ENCODE assay signal across 17 mouse cellular contexts in the genomic region with DNA sequence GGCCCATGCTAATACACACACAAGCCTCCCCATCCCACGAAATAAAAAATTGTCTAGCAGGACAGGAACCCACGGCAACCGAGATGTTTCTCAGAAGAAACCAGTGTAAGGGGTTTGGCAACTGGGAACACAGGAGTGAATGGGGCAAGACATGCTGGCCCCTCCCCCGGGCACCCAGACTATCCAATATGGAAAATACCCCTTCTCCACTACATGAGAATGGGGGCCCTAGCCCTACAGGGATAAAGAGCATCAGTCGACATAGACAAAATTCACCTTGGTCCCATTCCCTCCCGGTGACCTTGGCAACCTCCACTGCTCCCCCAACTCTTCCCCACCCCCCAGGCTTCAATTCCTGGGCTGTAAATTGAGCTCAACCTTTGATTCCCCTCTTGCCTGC. TPM values are rescaled to one million over a fixed set of nuclear protein-coding genes. Genes with fewer than 3 reads are reported as not detected.
DNase-seq lines count a peak whose midpoint lies in the region; ATAC-seq and TF ChIP-seq lines count a peak whose summit lies in the region.
"Had no signal": no experiment of that assay in that cellular context is flagged by ENCODE, and none has a peak within 500 bp of the region (broad histone marks: within the 10 kb centered on the region; RNA-seq: fewer than 3 reads in every experiment).

No protein-coding gene starts in this region.

- peak overlapping the region; percentile 85 for H3K27ac ChIP-seq in midbrain, embryonic 10.5 days (replicated peaks)
- H3K27ac ChIP-seq in midbrain, postnatal 0 days (ENCODE audit: low read depth, low read length) = no peak overlapping the region
- H3K27ac ChIP-seq in forebrain, embryonic 16.5 days (ENCODE audit: low read length) = peak overlapping the region; percentile 85
- H3K27ac ChIP-seq in limb, embryonic 10.5 days = peak overlapping the region; percentile 75; the same call in 1 of the 2 replicates
- peak overlapping the region; percentile 38 for H3K27ac ChIP-seq in neural tube, embryonic 13.5 days (replicated peaks)
- no peak overlapping the region for H3K27ac ChIP-seq in left cerebral cortex, adult 2 months

- ATAC-seq in midbrain, postnatal 0 days (ENCODE audit: low FRiP score) = no peak
- ATAC-seq in forebrain, embryonic 16.5 days = peak; percentile 34
- no peak for ATAC-seq in neural tube, embryonic 13.5 days (ENCODE audit: low read depth)
- ATAC-seq: liver, postnatal 0 days had no signal

- no peak overlapping the region for H3K9ac ChIP-seq in midbrain, postnatal 0 days (replicated peaks; ENCODE audit: low read length, poor library complexity, severe bottlenecking)
- H3K9ac ChIP-seq in forebrain, embryonic 16.5 days (replicated peaks; ENCODE audit: low read depth, low read length) = 0 out of 2 replicates have a peak overlapping the region, but pooled peaks have one; percentile 19
- H3K9ac ChIP-seq in neural tube, embryonic 13.5 days = no peak overlapping the region
- H3K9ac ChIP-seq: liver, postnatal 0 days had no signal

- no peaks in the 10 kb centered on the region; the same call in 1 of the 2 replicates for H3K9me3 ChIP-seq in midbrain, embryonic 10.5 days (replicated peaks)
- H3K9me3 ChIP-seq in midbrain, postnatal 0 days (ENCODE audit: low read length) = no peaks in the 10 kb centered on the region
- H3K9me3 ChIP-seq in forebrain, embryonic 16.5 days (ENCODE audit: control insufficient read depth, low read length) = 0 out of 2 replicates have a peak, but pooled peaks cover 3% of the 10 kb centered on the region
- H3K9me3 ChIP-seq in limb, embryonic 10.5 days (replicated peaks) = no peaks in the 10 kb centered on the region
- H3K9me3 ChIP-seq in neural tube, embryonic 13.5 days = no peaks in the 10 kb centered on the region

- H3K36me3 ChIP-seq in midbrain, embryonic 10.5 days = no peaks in the 10 kb centered on the region
- no peaks in the 10 kb centered on the region for H3K36me3 ChIP-seq in midbrain, postnatal 0 days (ENCODE audit: insufficient read depth, low read length)
- H3K36me3 ChIP-seq in forebrain, embryonic 16.5 days (ENCODE audit: control insufficient read depth, insufficient read depth) = no peaks in the 10 kb centered on the region
- H3K36me3 ChIP-seq in limb, embryonic 10.5 days = no peaks in the 10 kb centered on the region
- no peaks in the 10 kb centered on the region for H3K36me3 ChIP-seq in neural tube, embryonic 13.5 days

- no peak overlapping the region for H3K4me3 ChIP-seq in midbrain, embryonic 10.5 days
- H3K4me3 ChIP-seq in midbrain, postnatal 0 days (ENCODE audit: low read depth, low read length) = no peak overlapping the region
- H3K4me3 ChIP-seq in forebrain, embryonic 16.5 days (replicated peaks; ENCODE audit: low read length) = no peak overlapping the region
- H3K4me3 ChIP-seq in limb, embryonic 10.5 days = no peak overlapping the region
- H3K4me3 ChIP-seq in neural tube, embryonic 13.5 days = no peak overlapping the region
- no peak overlapping the region for H3K4me3 ChIP-seq in left cerebral cortex, adult 2 months

- intact Hi-C loops in left cerebral cortex, adult 2 months (cut with DNase I) = no loop called here

- peaks cover 54% of the 10 kb centered on the region for H3K4me1 ChIP-seq in midbrain, embryonic 10.5 days
- no peaks in the 10 kb centered on the region; the same call in 1 of the 2 replicates for H3K4me1 ChIP-seq in midbrain, postnatal 0 days (ENCODE audit: insufficient read depth, low read length)
- H3K4me1 ChIP-seq in forebrain, embryonic 16.5 days (replicated peaks; ENCODE audit: control insufficient read depth, insufficient read depth, low read length) = peaks cover 40% of the 10 kb centered on the region
- peaks cover 55% of the 10 kb centered on the region for H3K4me1 ChIP-seq in limb, embryonic 10.5 days
- peaks cover 53% of the 10 kb centered on the region for H3K4me1 ChIP-seq in neural tube, embryonic 13.5 days (replicated peaks)

- H3K4me2 ChIP-seq in midbrain, postnatal 0 days (ENCODE audit: low read depth, low read length, poor library complexity, severe bottlenecking) = no peak overlapping the region
- no peak overlapping the region for H3K4me2 ChIP-seq in forebrain, embryonic 16.5 days (ENCODE audit: low read length)
- H3K4me2 ChIP-seq in neural tube, embryonic 13.5 days = no peak overlapping the region

- DNase-seq in midbrain, embryonic 10.5 days (ENCODE audit: low spot score) = no peak
- no peak for DNase-seq in midbrain, postnatal 0 days (ENCODE audit: low spot score)
- no peak for DNase-seq in limb, embryonic 10.5 days (ENCODE audit: low spot score)
- DNase-seq in left cerebral cortex, adult 2 months (ENCODE audit: extremely low spot score in 1 of 2, low spot score in 2 of 2) = no peak
- DNase-seq in Muller cell, postnatal 12 days (ENCODE audit: inconsistent ontology term) = no peak
- no peak for DNase-seq in frontal cortex, postnatal 14 days (ENCODE audit: low spot score in 2 of 2)
- DNase-seq: adrenal gland, postnatal 10 days; cerebellum, adult 9-10 months; gastrocnemius, postnatal 25 days; kidney, adult 8-10 months; kidney, postnatal 36 days; liver; liver, postnatal 0 days; lung, postnatal 36 days; thymus, postnatal 4 days had no signal

- peaks cover 12% of the 10 kb centered on the region for H3K27me3 ChIP-seq in midbrain, embryonic 10.5 days (ENCODE audit: low read depth, poor library complexity, severe bottlenecking)
- no peaks in the 10 kb centered on the region for H3K27me3 ChIP-seq in midbrain, postnatal 0 days (ENCODE audit: insufficient read depth, low read length)
- no peaks in the 10 kb centered on the region for H3K27me3 ChIP-seq in forebrain, embryonic 16.5 days (replicated peaks; ENCODE audit: control insufficient read depth, insufficient read depth, low read length)
- H3K27me3 ChIP-seq in limb, embryonic 10.5 days (ENCODE audit: low read depth, poor library complexity, severe bottlenecking) = peaks cover 8% of the 10 kb centered on the region
- 0 out of 2 replicates have a peak, but pooled peaks cover 7% of the 10 kb centered on the region for H3K27me3 ChIP-seq in neural tube, embryonic 13.5 days

- 51% methylated on average over 6 of the region's 6 CpGs for WGBS in midbrain, embryonic 10.5 days
- 45% methylated on average over 6 of the region's 6 CpGs for WGBS in midbrain, postnatal 0 days
- WGBS in forebrain, embryonic 16.5 days = 18% methylated on average over 6 of the region's 6 CpGs
- WGBS in limb, embryonic 10.5 days = 79% methylated on average over 6 of the region's 6 CpGs
- WGBS in neural tube, embryonic 13.5 days = 18% methylated on average over 6 of the region's 6 CpGs

- TF ChIP-seq CTCF in midbrain, postnatal 0 days (IDR thresholded peaks at IDR 0.05) = no peak
- TF ChIP-seq CTCF in left cerebral cortex, adult 2 months (IDR thresholded peaks at IDR 0.05) = no peak

RNA-seq across cellular contexts. Expression of gene Rplp1, which starts 42.5 kb away (rescaled TPM):
- 965 and 1,195 TPM in 2 replicates for polyA plus RNA-seq in midbrain, embryonic 10.5 days (2016; fragmentation: Nextera tagmentation; extraction: Ambion mirVana)
- total RNA-seq in midbrain, postnatal 0 days (2014; rRNA removed) = 3,080 and 3,220 TPM in 2 replicates
- polyA plus RNA-seq in midbrain, postnatal 0 days (2015; fragmentation: Nextera tagmentation; extraction: Ambion mirVana) = 983 and 1,053 TPM in 2 replicates
- polyA plus RNA-seq in forebrain, embryonic 16.5 days (2015; fragmentation: Nextera tagmentation; extraction: Ambion mirVana) = 804 and 844 TPM in 2 replicates
- polyA plus RNA-seq in limb, embryonic 10.5 days (2016; fragmentation: Nextera tagmentation; extraction: Ambion mirVana) = 1,122 and 1,351 TPM in 2 replicates
- 975 and 981 TPM in 2 replicates for polyA plus RNA-seq in neural tube, embryonic 13.5 days (2015; fragmentation: Nextera tagmentation; extraction: Ambion mirVana)
- 1,000 to 10,000 TPM; 1,334 to 1,440 TPM for total RNA-seq in left cerebral cortex, adult 2 months (2021)

Comparison
In these comparisons a context has a peak if more than half of its experiments do, and no peak if none do; other contexts are left out.
1. H3K27ac ChIP-seq: peak in midbrain, embryonic 10.5 days (single experiment), forebrain, embryonic 16.5 days (single experiment), limb, embryonic 10.5 days (single experiment) and neural tube, embryonic 13.5 days (single experiment); none in midbrain, postnatal 0 days (single experiment) and left cerebral cortex, adult 2 months (single experiment).